Mouse (Mus musculus) monocyte, adult 5-6 weeks (primary cell): Measurements from ENCODE around the gene Map3k14. TPM values are rescaled to one million over a fixed set of nuclear protein-coding genes. Genes with fewer than 3 reads are reported as not detected.

Experiments used
- ATAC-seq: fragments of 153-309, 156-312 bp; replicated peaks from 2 replicates; pipeline ENCODE4 v1.8.0; 2017; ENCODE audit warnings: mild to moderate bottlenecking; ENCODE audit not compliant: low TSS enrichment, insufficient number of reproducible peaks, severe bottlenecking, poor library complexity, low FRiP score
- total RNA-seq: library from RNA; stranded (forward); fragments of 200-1000, 200-491, 200-594 nt; gene quantifications from 3 replicates; pipeline ENCODE4 v1.2.3, GENCODE M21; 2017

The Map3k14 gene
- total RNA-seq, 1 experiment from 2014 or later, result 72.0 TPM

- no peak for ATAC-seq
Measured at GRCm38 (mm10) chr11:103171286-103171620, 96.0 kb downstream of the Map3k14 start.

GRCm38 (mm10) chr11:103170494-103171285 lies 96.6 kb downstream of the Map3k14 start, which contains the start of gene Fmnl1:
Fmnl1 (plus strand) TSS chr11:103171107.
- no peak for ATAC-seq

GRCm38 (mm10) chr11:103170111-103170493 lies 97.2 kb downstream of the Map3k14 start:
- no peak for ATAC-seq

Other genes starting within 250 kb of the Map3k14 start
- gene Nmt1, start 239.3 kb downstream of the Map3k14 start, total RNA-seq, result 54.9 to 60.7 TPM (median 55.9 TPM) in 3 replicates
- 15.5 to 32.4 TPM (median 15.8 TPM) in 3 replicates for gene Dcakd, start 239.1 kb downstream of the Map3k14 start, total RNA-seq
- 0.97 TPM in 1 of 3 replicates, not detected in the others for gene Plcd3, start 165.8 kb downstream of the Map3k14 start, total RNA-seq
- gene Acbd4, start 165.8 kb downstream of the Map3k14 start, total RNA-seq, result 21.8 to 32.6 TPM (median 28.3 TPM) in 3 replicates
- gene Hexim1, start 151.2 kb downstream of the Map3k14 start, total RNA-seq, result 90.9 to 99.4 TPM (median 96.2 TPM) in 3 replicates
- 0.87 to 2.5 TPM in 2 of 3 replicates, not detected in the other for gene Hexim2, start 135.0 kb downstream of the Map3k14 start, total RNA-seq
- 189 to 455 TPM (median 252 TPM) in 3 replicates for gene Fmnl1, start 96.4 kb downstream of the Map3k14 start, total RNA-seq
- not detected in 3 replicates for gene 1700023F06Rik, start 58.9 kb downstream of the Map3k14 start, total RNA-seq
- gene Spata32, start 49.0 kb downstream of the Map3k14 start, total RNA-seq, result not detected in 3 replicates
- gene Arhgap27, start 96.2 kb upstream of the Map3k14 start, total RNA-seq, result 59.2 to 68.0 TPM (median 67.2 TPM) in 3 replicates
- 8.9 to 19.9 TPM (median 12.6 TPM) in 3 replicates for gene Plekhm1, start 145.2 kb upstream of the Map3k14 start, total RNA-seq
- not detected in 3 replicates for gene Lrrc37a, start 237.1 kb upstream of the Map3k14 start, total RNA-seq